Mouse (Mus musculus): ENCODE results near the gene Lrig2.

Gene Lrig2

GRCm38 (mm10) chr3:104373907-104374306, 137.8 kb downstream of the Lrig2 start:
- DNase-seq (ENCODE audit: low spot score in 2 of 2), result no peak

DNA sequence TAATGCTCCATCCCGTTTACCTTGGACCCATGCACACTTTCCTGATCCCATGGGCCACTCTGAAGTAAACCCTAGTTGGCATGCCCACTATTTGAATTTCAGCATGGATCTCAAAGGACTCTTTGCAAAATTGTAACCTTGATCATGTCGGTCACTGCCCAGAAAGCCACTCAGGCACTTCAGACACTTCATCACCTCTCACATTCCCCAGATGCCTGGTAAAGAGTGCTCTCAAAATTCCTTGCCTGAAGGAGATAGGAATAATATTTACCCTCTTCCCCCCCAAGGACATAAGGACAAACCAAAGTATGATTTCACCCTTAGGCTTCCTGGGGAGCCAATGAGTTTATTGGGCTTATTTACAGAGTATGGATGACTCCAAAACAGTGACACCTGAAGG, 139.3 kb downstream of the Lrig2 start:
- no peak for DNase-seq (ENCODE audit: low spot score in 2 of 2)

- no peak for DNase-seq (ENCODE audit: low spot score in 2 of 2)
These were observed 143.8 kb downstream of the Lrig2 start for GRCm38 (mm10) chr3:104367912-104368311.

- DNase-seq (ENCODE audit: low spot score in 2 of 2), result no peak
These were observed 149.9 kb downstream of the Lrig2 start for GRCm38 (mm10) chr3:104361814-104362213.

GRCm38 (mm10) chr3:104360325-104360724, 151.4 kb downstream of the Lrig2 start:
- DNase-seq (ENCODE audit: low spot score in 2 of 2), result no peak

GRCm38 (mm10) chr3:104359225-104360135, 152.2 kb downstream of the Lrig2 start:
- DNase-seq (ENCODE audit: low spot score in 2 of 2), result no peak

DNA sequence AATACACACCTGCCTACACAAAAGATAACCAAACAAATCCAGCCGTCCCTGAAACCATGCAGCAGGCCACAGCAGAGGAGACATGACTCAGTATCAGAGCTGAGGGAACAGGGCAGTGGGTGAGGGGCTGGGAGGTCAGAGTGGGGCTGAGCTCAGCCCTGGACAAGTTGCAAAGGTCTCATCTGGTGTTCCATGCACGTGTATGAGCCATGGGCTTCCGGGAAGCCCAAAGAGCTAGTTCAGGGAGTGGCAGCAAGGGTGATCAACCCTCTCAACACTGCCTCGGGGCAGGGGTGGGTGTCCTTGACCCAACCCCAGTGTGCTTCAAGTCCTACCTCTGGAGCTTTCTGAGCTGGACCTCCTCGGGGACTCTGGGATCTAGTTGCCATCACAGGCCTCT, 153.0 kb downstream of the Lrig2 start:
- DNase-seq (ENCODE audit: low spot score in 2 of 2), result no peak

DNA sequence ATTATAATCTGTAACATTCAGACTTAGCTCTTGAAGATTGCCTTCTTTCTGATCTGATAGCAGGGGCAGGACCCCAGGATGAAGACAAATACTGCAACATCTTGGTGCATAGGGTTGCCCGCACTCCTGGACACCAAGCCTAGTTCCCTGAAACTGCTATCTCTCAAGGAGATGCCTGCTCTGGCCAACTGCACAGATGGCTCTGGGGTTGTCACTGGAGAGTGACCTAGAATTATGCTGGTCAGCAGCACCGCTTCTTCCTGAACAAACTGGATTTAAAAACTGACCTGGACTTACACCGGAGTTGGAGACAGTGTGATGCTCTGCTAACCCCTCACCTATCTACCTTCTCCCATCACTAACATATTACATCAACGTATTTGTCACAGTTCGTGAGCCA, 155.6 kb downstream of the Lrig2 start:
- no peak for DNase-seq (ENCODE audit: low spot score in 2 of 2)

- no peak for DNase-seq (ENCODE audit: low spot score in 2 of 2)
These were observed 157.8 kb downstream of the Lrig2 start for GRCm38 (mm10) chr3:104353884-104354283.

- no peak for DNase-seq (ENCODE audit: low spot score in 2 of 2)
These were observed 159.2 kb downstream of the Lrig2 start for GRCm38 (mm10) chr3:104352358-104353060.

DNA sequence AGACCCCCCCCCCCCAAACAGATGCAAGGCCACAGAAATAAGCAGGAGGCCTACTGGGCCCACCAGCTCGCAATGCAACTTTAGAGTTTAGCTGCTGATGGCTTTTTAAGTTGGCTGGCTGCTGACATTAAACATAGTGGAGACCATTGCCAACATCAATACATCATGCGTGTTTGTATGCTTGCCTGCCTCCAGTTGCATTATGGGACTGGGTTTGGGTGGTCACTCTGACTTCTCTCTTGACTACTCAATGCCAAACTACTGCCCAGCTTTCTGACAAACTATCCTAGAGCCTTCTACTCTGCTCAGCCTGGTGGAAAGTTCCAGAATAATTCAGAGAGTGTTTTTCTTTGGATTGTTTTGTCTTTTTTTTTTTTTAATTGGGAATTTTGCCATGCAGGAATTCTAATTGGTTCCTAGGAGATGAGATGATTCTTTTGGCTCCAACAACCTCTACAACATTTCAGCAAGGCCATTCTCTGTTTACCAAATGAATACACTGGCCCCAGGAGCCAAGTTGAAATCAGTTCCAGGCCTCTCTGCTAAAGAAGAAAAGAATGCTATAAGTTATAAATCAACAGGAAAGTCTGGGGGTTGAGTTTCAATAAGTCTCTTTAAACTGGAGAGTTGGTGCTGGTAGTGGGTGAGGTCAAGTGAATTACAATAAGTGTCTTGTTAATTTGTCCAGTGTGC, 161.3 kb downstream of the Lrig2 start:
- no peak for DNase-seq (ENCODE audit: low spot score in 2 of 2)

DNA sequence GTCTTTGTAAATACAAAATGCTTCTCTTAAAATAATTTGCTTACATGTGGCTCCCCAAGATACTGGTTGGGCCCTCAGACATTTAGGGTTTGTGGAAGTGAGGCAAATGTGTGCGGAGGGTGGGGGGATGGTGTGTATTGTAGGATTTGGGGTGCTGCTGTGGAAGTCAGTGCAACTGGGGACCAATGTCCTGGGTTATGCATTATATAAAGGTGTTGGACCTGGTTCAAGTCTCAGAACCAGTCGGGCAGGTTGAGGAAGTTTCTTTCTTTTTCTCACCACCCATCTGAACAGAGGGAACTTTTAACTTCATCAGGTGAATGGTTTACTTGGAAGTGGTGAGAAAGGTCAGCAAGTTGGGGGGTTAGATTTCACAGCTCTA, 161.9 kb downstream of the Lrig2 start:
- DNase-seq (ENCODE audit: low spot score in 2 of 2), result no peak

GRCm38 (mm10) chr3:104349203-104349846, 162.4 kb downstream of the Lrig2 start:
- DNase-seq (ENCODE audit: low spot score in 2 of 2), result no peak

Measured in frontal cortex, postnatal 14 days (tissue).